Mouse (Mus musculus): ENCODE measurements around the gene Mta3.

DNA sequence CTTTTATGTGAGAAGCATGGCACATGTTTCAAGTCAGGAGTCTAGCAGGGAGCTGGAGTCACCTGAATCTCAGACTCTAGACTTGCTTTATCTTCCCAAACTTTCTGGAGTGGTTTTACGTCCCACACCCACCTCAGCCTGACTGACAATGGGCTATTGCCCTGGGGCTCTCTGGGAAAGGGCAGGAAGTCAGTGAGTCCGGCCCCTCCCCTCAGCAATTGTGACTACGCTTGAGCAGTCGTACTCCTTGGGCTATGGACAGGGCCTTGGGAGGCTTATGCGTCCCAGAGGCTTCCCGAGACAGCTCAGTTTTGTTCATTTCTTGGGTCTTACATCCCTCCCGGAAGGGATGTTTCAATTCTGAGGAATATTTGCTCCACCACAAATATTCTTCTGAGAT, 159.4 kb downstream of the Mta3 start:
- TF ChIP-seq CTCF (IDR thresholded peaks at IDR 0.05; ENCODE audit: extremely low read depth, insufficient read depth, insufficient read length, insufficient replicate concordance), result no peak
- TF ChIP-seq POLR2A (IDR thresholded peaks at IDR 0.05; ENCODE audit: low read depth, low read length), result no peak
